Mouse (Mus musculus) liver, postnatal 0 days (tissue): ENCODE results near the gene Gfod1.

Source experiments
- CTCF ChIP-seq: sonication (generic); IDR thresholded peaks from 2 replicates; pipeline ENCODE4 v1.5.1; 2016; ENCODE audit warnings: antibody characterized with exemption, low read depth
- EP300 ChIP-seq: IDR thresholded peaks from 2 replicates; pipeline ENCODE4 v1.6.1; 2016; ENCODE audit warnings: antibody characterized with exemption, low read depth, mild to moderate bottlenecking

DNA sequence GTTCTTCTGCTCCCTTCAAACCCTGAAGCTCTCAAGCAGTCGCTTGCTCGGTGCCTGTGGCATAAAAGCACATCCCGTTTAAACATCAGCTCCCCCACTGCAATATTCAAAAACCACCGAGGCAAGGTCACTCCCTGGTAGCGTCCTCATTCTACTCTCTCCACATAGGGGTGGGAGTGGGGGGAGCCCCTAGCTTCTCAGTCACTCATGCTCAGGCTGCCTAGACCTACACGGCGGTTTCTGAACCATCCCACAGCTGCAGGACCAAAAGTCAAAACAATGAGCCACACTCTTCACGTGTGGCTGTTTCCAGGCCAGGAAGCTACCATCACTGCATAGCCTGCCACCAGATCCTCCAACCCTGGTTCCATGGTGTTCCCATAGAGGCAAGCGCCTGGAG, 53.9 kb downstream of the Gfod1 start:
- TF ChIP-seq EP300 (no peak), CTCF (no peak)
